Mouse (Mus musculus) G1E (cell line): ENCODE results near the gene Adgra3.

Experiments used
- CTCF ChIP-seq: IDR thresholded peaks from 2 replicates; pipeline ENCODE4 v1.5.1; 2012; ENCODE audit warnings: low read depth, low read length, inconsistent platforms, mixed read lengths
- GATA1 ChIP-seq: IDR thresholded peaks from 2 replicates; pipeline ENCODE4 v1.6.1; 2012; ENCODE audit warnings: borderline replicate concordance, low read length, inconsistent platforms, mixed read lengths
- TAL1 ChIP-seq: conservative IDR thresholded peaks from 2 replicates; pipeline ENCODE4 v1.6.1; 2012; ENCODE audit warnings: low read depth, low read length, inconsistent platforms, mixed read lengths

DNA sequence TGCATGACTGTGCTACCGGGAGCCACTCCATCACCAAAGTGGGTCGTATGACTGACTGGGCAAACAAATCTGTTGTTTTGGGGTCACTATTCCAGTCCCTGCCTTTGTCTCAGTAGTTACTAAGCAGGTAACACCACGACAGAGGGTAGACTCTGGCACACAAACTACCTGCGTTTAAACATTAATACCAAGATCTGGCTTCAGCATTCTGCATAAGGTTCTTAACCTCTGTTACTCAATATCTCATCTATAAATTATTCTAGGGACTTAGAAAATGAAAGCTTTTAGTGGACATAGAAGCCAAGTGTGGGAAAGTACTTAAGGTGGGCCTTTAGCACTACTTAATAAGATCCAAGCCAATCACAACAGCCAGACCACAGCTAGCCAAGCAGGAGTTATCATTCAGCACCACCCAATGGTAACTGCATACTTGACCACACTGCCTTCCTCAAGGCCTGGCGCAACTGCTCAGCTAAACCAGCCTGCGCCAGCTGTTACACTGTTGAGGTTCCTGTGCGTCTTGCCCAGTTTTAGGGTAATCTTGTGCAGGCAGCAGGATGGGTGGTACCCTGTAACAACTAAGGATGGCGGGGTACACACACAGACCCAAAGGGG lies 23.8 kb downstream of the Adgra3 start:
- TF ChIP-seq CTCF (no peak), GATA1 (no peak), TAL1 (no peak)
